Mouse (Mus musculus) subcutaneous adipose tissue, adult 2 months (tissue): ENCODE results near the gene Mrps18b. TPM values are rescaled to one million over a fixed set of nuclear protein-coding genes. Genes with fewer than 3 reads are reported as not detected.

Source experiments
- polyA plus RNA-seq: library from polyadenylated mRNA; depleted of rRNA; stranded (reverse); fragments of >200 nt; gene quantifications from 2 replicates; pipeline ENCODE4 v1.2.3, GENCODE M21; 2012; ENCODE audit warnings: low replicate concordance; rRNA removed

The Mrps18b gene
- polyA plus RNA-seq = 122 and 128 TPM in 2 replicates

DNA sequence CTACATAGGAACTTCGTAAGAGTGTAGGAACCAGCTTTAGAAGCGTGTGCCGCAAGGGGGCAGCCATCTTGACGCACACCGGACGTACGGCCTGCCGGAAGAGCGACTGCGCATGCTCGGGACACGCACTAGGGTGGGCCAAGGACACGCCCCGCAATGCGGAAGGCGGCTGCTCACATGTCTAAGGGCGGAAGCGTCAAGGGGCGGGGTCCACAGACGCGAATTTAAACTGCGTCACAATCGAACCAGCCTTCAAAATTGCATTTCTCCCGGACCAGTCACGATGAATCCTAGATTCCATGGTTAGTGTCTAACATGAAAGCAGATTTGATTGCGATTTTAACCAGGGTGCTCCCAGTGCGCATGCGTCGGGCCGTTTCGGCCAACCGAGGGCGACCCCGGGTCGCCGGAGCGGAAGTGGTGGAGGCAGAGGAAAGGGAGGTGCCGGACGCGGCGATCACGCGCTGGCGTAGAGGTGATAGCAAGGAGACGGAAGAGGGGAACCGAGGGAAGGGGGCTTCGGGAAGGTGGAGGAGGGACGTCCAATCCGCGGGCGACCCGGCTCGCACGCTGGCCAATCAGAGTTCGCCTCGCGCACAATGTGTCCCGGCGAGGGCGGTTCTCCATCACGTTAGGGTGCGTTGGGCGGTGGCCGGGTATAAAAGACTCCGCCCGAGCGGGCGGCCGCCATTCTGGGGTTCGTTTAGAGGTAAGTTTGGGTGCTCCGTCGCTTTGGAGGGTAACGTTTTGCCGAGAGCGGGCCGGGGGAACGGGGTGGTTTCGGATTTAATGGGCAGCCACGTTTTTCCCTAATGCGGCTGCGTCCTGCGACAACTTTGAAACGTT, at the start of gene Mrps18b, which contains the start of gene Ppp1r10:
Gene Mrps18b (minus strand): TSS at position 93 of the 846 bp plus-strand sequence.
Gene Ppp1r10 (plus strand): TSS at position 138 of the 846 bp plus-strand sequence.

DNA sequence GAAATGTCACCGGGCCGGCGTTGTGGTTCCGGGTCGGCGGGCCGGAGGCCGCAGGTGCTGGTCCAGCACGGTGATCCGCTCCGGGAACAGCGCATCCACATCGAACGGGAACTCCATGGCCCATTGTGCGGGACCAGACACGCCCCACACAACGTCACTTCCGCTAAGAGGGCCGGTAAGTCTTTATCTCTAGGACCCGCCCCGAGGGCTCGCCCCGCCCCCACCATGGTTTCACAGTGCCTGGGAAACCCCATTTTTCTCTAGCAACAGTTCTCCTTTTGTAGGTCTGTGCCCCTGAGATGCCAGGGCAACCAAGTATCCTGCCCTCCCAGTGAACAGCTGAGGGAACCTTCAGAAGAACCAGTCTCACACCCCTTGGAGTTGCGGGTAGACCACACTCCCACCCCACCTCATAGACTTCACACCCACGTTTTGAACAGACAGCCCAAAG, 6.2 kb downstream of the Mrps18b start, which contains the start of gene Atat1:
Gene Atat1 (minus strand): TSS at position 157 of the 451 bp plus-strand sequence.

DNA sequence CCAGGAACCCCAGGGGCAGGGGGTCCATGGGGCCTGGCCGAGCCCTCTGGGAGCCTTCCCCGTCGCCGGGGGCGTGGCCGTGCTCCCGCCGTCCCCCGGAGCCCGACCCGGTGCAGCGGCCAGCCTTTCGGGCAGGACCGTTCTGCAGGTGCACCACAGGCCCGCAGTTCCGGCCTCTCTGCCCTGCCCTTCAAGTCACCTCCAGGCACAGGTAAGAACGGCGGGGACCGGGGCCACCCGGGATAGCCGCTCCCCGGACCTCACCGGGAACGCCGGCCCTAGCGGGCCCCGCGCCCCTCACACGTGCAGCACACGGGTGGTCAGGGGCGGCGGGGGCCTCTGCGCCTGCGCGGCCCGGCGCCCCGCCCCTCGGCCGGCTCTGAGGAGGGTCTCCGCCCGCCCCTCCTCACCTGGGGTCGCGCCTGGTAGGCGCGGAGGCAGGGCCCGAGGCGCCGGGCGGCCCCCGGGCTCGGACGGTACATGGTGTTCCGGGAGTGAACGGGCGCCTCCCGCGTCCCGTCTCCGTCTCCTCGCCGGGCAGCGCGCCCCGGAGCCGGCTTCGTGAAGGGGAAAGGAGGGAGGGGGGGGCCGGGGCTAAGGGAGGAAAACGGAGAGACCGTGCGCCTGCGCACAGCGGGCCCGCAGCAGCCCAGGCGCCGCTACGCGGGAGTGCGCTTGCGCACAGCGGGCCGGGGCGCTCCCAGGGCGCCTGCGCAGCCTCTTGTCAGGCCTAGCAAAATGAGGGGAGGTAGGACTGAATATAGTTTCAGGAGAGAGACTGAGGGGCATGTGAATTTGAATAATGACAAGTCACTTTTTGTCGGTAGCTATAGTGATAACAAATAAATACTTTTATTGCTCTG, 19.2 kb downstream of the Mrps18b start, which contains the start of gene 2310061I04Rik:
Gene 2310061I04Rik (minus strand): TSS at position 651 of the 863 bp plus-strand sequence.

DNA sequence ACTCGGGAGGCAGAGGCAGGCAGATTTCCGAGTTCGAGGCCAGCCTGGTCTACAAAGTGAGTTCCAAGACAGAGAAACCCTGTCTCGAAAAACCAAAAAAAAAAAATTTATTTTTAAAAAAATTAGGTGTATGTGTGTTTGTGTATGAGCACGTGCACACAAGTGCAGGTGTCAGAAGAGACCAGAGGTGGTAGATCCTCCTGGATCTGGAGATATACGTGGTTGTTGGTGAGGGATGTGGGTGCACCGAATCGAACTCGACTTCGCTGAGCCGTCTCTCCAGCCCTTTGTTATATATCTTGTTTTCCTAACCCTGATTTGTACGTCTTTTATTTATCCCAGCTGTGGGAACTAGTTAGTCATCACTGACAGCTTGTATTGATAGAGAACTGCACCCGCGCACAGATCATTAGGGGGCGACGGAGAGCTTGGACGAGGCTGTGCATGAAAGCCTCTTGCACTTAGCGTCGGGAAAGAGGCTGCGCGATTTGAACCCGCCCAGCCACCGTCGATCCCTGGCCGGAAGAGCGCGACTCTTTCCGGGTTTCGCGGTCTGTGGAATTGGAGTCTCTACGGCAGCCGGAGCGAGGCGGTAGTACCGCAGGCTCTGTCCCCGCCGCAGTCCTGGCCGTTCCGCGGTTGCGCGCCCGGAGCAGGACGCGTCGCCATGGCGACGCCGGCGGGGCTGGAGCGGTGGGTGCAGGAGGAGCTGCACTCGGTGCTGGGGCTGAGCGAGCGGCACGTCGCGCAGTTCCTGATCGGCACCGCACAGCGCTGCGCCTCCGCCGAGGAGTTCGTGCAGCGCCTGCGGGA, 36.7 kb downstream of the Mrps18b start, which contains the start of gene Dhx16:
Gene Dhx16 (plus strand): TSS at position 575 of the 813 bp plus-strand sequence.

GRCm38 (mm10) chr17:35865481-35866280, 50.5 kb downstream of the Mrps18b start, which contains the start of gene Ppp1r18:
Gene Ppp1r18, plus strand, starts transcription at chr17:35865593.

GRCm38 (mm10) chr17:35861198-35861857, 54.9 kb downstream of the Mrps18b start, which contains the start of gene Nrm:
Gene Nrm, plus strand, starts transcription at chr17:35861318.

Other genes starting within 250 kb of the Mrps18b start
- 21.8 and 47.6 TPM in 2 replicates for gene Vars2, start 248.8 kb downstream of the Mrps18b start, polyA plus RNA-seq
- 25.6 and 38.5 TPM in 2 replicates for gene Gtf2h4, start 242.7 kb downstream of the Mrps18b start, polyA plus RNA-seq
- gene Ddr1, start 211.8 kb downstream of the Mrps18b start, polyA plus RNA-seq = 44.4 and 64.0 TPM in 2 replicates
- 11.6 and 26.3 TPM in 2 replicates for gene Ier3, start 94.7 kb downstream of the Mrps18b start, polyA plus RNA-seq
- gene Flot1, start 93.2 kb downstream of the Mrps18b start, polyA plus RNA-seq = 74.1 and 117 TPM in 2 replicates
- gene Tubb5, start 78.1 kb downstream of the Mrps18b start, polyA plus RNA-seq = 262 and 722 TPM in 2 replicates
- 6.8 and 17.1 TPM in 2 replicates for gene Mdc1, start 74.9 kb downstream of the Mrps18b start, polyA plus RNA-seq
- gene Nrm, start 55.1 kb downstream of the Mrps18b start, polyA plus RNA-seq = 8.9 and 33.1 TPM in 2 replicates
- 70.8 and 77.1 TPM in 2 replicates for gene Ppp1r18, start 50.8 kb downstream of the Mrps18b start, polyA plus RNA-seq
- gene Dhx16, start 36.6 kb downstream of the Mrps18b start, polyA plus RNA-seq = 59.8 and 74.9 TPM in 2 replicates
- 56.2 and 59.4 TPM in 2 replicates for gene 2310061I04Rik, start 19.0 kb downstream of the Mrps18b start, polyA plus RNA-seq
- gene Atat1, start 6.3 kb downstream of the Mrps18b start, polyA plus RNA-seq = 55.6 and 80.0 TPM in 2 replicates
- gene Ppp1r10, start within 50 bp of the Mrps18b start, polyA plus RNA-seq = 18.8 and 32.6 TPM in 2 replicates
- gene Abcf1, start 53.4 kb upstream of the Mrps18b start, polyA plus RNA-seq = 61.7 and 91.3 TPM in 2 replicates
- 23.8 and 31.5 TPM in 2 replicates for gene Gnl1, start 63.5 kb upstream of the Mrps18b start, polyA plus RNA-seq
- gene Prr3, start 63.8 kb upstream of the Mrps18b start, polyA plus RNA-seq = 18.8 and 28.7 TPM in 2 replicates
- gene H2-T24, start 104.2 kb upstream of the Mrps18b start, polyA plus RNA-seq = 2.8 and 14.8 TPM in 2 replicates
- 124 and 208 TPM in 2 replicates for gene H2-T23, start 116.5 kb upstream of the Mrps18b start, polyA plus RNA-seq
- gene H2-T22, start 126.4 kb upstream of the Mrps18b start, polyA plus RNA-seq = 82.2 and 154 TPM in 2 replicates
- 0.14 TPM in 1 of 2 replicates, not detected in the other for gene Gm6034, start 126.6 kb upstream of the Mrps18b start, polyA plus RNA-seq
- gene Gm11127, start 142.0 kb upstream of the Mrps18b start, polyA plus RNA-seq = 0.21 and 0.52 TPM in 2 replicates
- gene Gm19684, start 205.3 kb upstream of the Mrps18b start, polyA plus RNA-seq = 0.33 and 0.83 TPM in 2 replicates
- 0.33 TPM in 1 of 2 replicates, not detected in the other for gene Gm7030, start 213.0 kb upstream of the Mrps18b start, polyA plus RNA-seq